Mouse (Mus musculus) skeletal muscle tissue, postnatal 0 days (tissue): Measurements from ENCODE around the gene Ribc1. TPM values are rescaled to one million over a fixed set of nuclear protein-coding genes. Genes with fewer than 3 reads are reported as not detected.

Source experiments
- polyA plus RNA-seq: library from polyadenylated mRNA; unstranded; fragments of >200 nt; fragmentation: Nextera tagmentation; extraction: Ambion mirVana; gene quantifications from 2 replicates; pipeline ENCODE4 v1.2.1, GENCODE M21; 2015

Gene Ribc1
- polyA plus RNA-seq: 1.3 and 1.5 TPM in 2 replicates

GRCm38 (mm10) chrX:152016151-152017145, at the start of gene Ribc1, which contains the start of gene Smc1a:
Ribc1 (minus strand) TSS chrX:152016295.
Smc1a (plus strand) TSS chrX:152016428.

GRCm38 (mm10) chrX:152001737-152002710, 14.1 kb downstream of the Ribc1 start, which contains the start of gene Hsd17b10:
Hsd17b10 (plus strand) TSS chrX:152001845.

Other genes starting within 250 kb of the Ribc1 start
- gene Huwe1, start 215.5 kb downstream of the Ribc1 start, polyA plus RNA-seq: 14.2 and 15.4 TPM in 2 replicates
- 179 and 191 TPM in 2 replicates for gene Hsd17b10, start 14.4 kb downstream of the Ribc1 start, polyA plus RNA-seq
- gene Smc1a, start 133 bp upstream of the Ribc1 start, polyA plus RNA-seq: 32.6 and 38.4 TPM in 2 replicates
- 11.1 TPM in 2 replicates for gene Iqsec2, start 128.0 kb upstream of the Ribc1 start, polyA plus RNA-seq
- gene Kdm5c, start 216.7 kb upstream of the Ribc1 start, polyA plus RNA-seq: 9.4 and 9.6 TPM in 2 replicates